Mouse (Mus musculus) Patski (cell line): ENCODE measurements around the gene P2ry13. TPM values are rescaled to one million over a fixed set of nuclear protein-coding genes. Genes with fewer than 3 reads are reported as not detected.

Experiments used
- ATAC-seq: fragments of 100-300 bp; one replicate; pipeline ENCODE4 v1.8.0; 2021
- CTCF ChIA-PET: fragments of 350-600 bp; sonication (Branson Sonifier 250); formaldehyde crosslinking; loops from one replicate; lab custom pipeline; 2022; ENCODE audit warnings: inconsistent platforms; lab: Charles Lee
- POLR2A ChIA-PET: fragments of 350-600 bp; sonication (Branson Sonifier 250); formaldehyde crosslinking; loops from one replicate; lab custom pipeline; 2022; ENCODE audit warnings: antibody characterized with exemption, inconsistent platforms; lab: Charles Lee
- DNase-seq: peaks from one replicate; pipeline ENCODE4 v3.0.0-alpha.2; 2011; ENCODE audit warnings: low read depth, low spot score
- H3K27me3 ChIP-seq: fragments of 371-371 bp; one replicate; pipeline ENCODE4 v1.5.1; 2021
- CTCF ChIP-seq: fragments of 100-300 bp; IDR thresholded peaks from one replicate; pipeline ENCODE4 v1.5.1; 2021
- in situ Hi-C: fragments of 300-500 bp; cut with MboI; formaldehyde crosslinking; loops from 3 replicates; pipeline ENCODE4 v1.11.1; 2018; ENCODE audit warnings: low pct_unique_long_range_greater_than_20kb, mixed read lengths
- polyA plus RNA-seq: library from polyadenylated mRNA; unstranded; gene quantifications from one replicate; pipeline ENCODE4 v1.2.3, GENCODE M21; 2021

P2ry13 gene
- polyA plus RNA-seq, 1 experiment from 2014 or later = not detected

DNA sequence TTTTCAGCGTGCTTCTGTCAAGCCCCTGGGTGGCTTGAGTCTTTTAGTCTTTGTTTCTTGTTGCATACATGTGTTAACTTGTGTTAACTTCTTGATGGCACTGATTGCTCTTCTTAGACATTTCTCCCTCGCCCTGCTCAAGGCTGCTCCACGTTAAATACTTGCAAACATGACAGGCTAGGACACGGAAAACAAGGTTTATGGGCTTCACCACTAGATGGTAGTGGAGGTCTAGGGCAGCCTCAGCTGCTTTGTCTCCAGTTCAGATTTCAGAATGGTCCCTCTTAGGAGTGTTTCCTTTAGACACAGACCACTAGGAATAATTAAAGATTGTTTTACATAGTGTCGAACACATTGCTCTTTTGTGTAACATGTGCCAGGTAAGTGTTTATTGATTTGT lies 35.4 kb downstream of the P2ry13 start:
- POLR2A ChIA-PET = no interaction called here
- TF ChIP-seq CTCF = peak; percentile 97
- CTCF ChIA-PET = interaction anchor here (0.7 to 3.6 kb wide), 7 partner anchors 16 to 54 kb away, joined by 3 to 10 read pairs (median 4); partner anchors contain the start of gene P2ry13
- ATAC-seq = peak; percentile 79
- in situ Hi-C loops = loop anchor here (25.0 kb wide), 1 partner anchor 687 kb away; the partner anchor contains the start of gene Gm8298
- DNase-seq = peak; percentile 44
- H3K27me3 ChIP-seq = no peaks in the 10 kb centered on the region

- no peak for DNase-seq
- TF ChIP-seq CTCF = no peak
- ChIA-PET POLR2A (no interaction called here), CTCF (interaction anchor here (0.7 to 3.6 kb wide), 6 partner anchors 17 to 79 kb away, joined by 3 to 10 read pairs (median 4); partner anchors contain the start of gene P2ry13)
- no peaks in the 10 kb centered on the region for H3K27me3 ChIP-seq
- in situ Hi-C loops = loop anchor here (5.0 to 25.0 kb wide), 3 partner anchors 52 to 688 kb away; partner anchors contain the start of gene Gm8298
- ATAC-seq = no peak
These were observed 36.1 kb downstream of the P2ry13 start for GRCm38 (mm10) chr3:59174426-59175154.

DNA sequence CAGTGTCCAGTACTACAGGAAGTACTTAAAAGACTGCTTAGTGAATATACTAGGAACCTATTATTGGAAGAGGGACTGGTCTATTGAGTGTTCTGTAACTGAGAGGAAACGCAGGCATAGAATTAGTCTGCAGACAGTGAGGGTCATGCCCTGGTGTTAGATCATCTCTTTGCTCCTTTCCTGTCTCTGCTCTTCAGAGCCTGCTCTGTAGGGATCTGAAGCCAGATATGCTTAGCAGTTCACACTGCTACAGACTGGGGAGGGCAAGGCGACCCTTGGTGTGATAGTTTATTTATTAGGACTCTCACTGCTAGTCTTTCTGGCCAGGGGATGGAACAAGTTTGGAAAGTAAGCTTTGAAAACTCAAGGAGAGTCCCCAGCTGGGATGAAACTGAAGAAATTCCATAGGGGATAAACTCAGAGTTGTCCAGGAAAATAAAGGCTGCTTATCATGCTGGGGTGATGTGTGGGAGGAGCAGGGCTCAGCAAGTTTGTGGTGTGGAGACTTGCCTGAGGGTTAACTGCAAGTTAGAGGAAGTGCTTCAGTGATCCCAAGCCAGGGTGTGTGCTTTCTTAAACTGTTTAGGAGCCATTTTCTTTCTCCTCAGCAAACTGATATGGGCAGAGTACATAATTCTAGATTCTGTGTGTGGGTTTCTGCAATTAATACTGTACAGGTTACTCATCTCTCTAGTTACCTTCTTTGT lies 40.6 kb downstream of the P2ry13 start:
- CTCF ChIA-PET = interaction anchor here (0.7 to 2.0 kb wide), 5 partner anchors 9 to 57 kb away, joined by 3 to 9 read pairs (median 3); no protein-coding TSS in a partner anchor
- no peaks in the 10 kb centered on the region for H3K27me3 ChIP-seq
- POLR2A ChIA-PET = interaction anchor here (0.6 kb wide), 1 partner anchor 1565 kb away, joined by 4 read pairs; no protein-coding TSS in a partner anchor
- peak; percentile 69 for ATAC-seq
- in situ Hi-C loops = loop anchor here (5.0 kb wide), 2 partner anchors 48 to 577 kb away; no protein-coding TSS in a partner anchor
- TF ChIP-seq CTCF = no peak
- no peak for DNase-seq

DNA sequence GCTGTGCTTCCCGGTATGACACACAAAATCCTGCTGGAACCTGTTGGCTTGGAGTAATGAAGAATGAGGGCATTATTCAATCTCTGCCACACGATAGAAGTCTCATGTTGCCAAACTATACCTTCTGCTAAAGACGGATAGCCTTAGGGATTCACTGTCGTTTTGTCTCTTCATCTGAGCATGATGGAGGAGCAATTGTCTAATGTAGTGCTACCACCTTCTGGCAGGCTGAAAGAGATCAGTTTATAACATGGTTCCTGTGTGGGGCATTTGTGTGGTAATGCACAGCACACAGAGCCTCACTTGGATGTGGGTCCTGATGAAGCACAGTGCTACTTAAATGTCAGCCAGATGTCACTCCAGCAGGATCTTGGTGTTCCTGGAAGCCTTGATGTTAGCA lies 41.5 kb downstream of the P2ry13 start:
- H3K27me3 ChIP-seq = no peaks in the 10 kb centered on the region
- in situ Hi-C loops = no loop called here
- DNase-seq (no peak), ATAC-seq (no peak)
- POLR2A ChIA-PET = no interaction called here
- peak; percentile 20 for TF ChIP-seq CTCF
- CTCF ChIA-PET = interaction anchor here (0.7 to 1.8 kb wide), 3 partner anchors 15 to 43 kb away, joined by 3 to 4 read pairs (median 3); no protein-coding TSS in a partner anchor

DNA sequence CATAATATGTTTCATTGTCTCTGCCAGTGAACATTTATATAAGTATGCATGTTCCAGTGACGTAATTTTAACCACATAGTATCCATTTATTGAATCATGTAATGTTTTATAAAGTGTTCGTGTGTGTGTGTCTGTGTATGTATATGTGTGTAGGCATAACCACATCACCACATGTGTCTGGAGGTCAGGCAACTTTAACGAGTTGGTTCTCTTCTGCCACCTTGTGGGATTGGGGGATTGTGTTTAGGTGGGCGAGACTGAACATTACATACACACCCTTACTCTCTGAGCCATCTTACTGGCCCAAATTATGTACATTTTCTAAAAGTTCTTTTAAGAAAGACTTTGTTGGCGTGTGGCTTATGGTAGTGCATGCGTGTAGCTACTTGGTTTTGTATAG lies 42.2 kb downstream of the P2ry13 start:
- CTCF ChIA-PET = interaction anchor here (0.9 to 1.8 kb wide), 2 partner anchors 39 to 43 kb away, joined by 3 to 4 read pairs; no protein-coding TSS in a partner anchor
- DNase-seq (no peak), ATAC-seq (no peak)
- POLR2A ChIA-PET = interaction anchor here (0.6 to 0.7 kb wide), 2 partner anchors 11 to 91 kb away, joined by 3 read pairs; no protein-coding TSS in a partner anchor
- no peaks in the 10 kb centered on the region for H3K27me3 ChIP-seq
- in situ Hi-C loops = no loop called here
- TF ChIP-seq CTCF = no peak

DNA sequence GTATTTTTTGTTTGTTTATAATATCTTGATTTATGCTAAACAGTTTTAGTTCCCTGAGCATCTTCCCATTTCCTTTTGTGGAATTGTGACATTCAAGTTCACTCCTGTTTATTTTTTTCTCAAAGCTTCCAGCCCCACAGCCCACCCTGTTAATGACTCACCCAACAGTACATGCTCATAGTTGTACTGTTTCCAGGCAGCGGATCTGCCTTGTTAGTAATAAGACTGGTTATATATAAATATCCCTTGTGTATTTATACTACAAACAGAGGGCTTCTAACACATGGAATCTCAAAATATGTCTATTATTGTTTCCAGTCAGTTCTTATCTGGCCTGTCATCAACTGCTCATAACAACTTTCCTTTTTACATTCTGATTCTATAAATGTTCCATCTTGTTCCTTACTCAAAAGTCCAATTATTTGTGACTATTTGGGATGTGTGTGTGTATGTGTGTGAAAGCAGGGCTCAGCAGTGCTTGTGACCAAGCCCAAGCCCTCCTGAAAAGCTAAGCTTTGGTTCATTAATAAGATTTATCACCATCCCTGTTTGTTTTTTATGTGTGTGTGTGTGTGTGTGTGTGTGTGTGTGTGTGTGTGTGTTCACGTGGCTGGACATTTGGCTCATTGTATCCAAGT lies 43.1 kb downstream of the P2ry13 start:
- CTCF ChIA-PET = interaction anchor here (0.8 to 1.8 kb wide), 2 partner anchors 42 to 47 kb away, joined by 3 to 4 read pairs; no protein-coding TSS in a partner anchor
- no peak for DNase-seq
- no peak for ATAC-seq
- POLR2A ChIA-PET = interaction anchor here (0.6 kb wide), 1 partner anchor 90 kb away, joined by 3 read pairs; no protein-coding TSS in a partner anchor
- no peak for TF ChIP-seq CTCF
- no peaks in the 10 kb centered on the region for H3K27me3 ChIP-seq
- in situ Hi-C loops = no loop called here

DNA sequence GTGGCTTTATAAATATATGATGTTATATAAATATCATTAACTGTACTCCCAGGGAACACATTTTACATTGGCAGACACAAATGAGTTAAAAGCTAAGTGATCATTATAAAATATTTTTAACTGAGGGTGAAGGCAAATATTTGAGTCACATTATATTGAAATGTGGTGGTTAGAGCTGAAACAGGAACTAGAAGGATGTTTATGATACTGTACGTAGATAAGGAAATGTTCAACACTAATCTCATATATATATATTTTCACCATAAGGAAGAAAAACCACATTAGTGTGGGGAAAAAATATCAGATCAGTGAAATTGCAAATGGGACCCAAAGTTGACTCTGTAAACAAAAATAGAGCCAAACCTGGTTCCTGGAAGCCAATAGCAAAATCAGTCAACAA lies 50.2 kb downstream of the P2ry13 start:
- DNase-seq (no peak), ATAC-seq (no peak)
- H3K27me3 ChIP-seq = no peaks in the 10 kb centered on the region
- ChIA-PET POLR2A (interaction anchor here (0.7 to 0.8 kb wide), 2 partner anchors 11 to 12 kb away, joined by 3 to 4 read pairs; no protein-coding TSS in a partner anchor), CTCF (interaction anchor here (0.8 to 1.3 kb wide), 4 partner anchors 10 to 40 kb away, joined by 3 to 5 read pairs (median 4); no protein-coding TSS in a partner anchor)
- in situ Hi-C loops = no loop called here
- TF ChIP-seq CTCF = no peak

Other genes starting within 250 kb of the P2ry13 start
- 7.6 TPM for gene Med12l, start 205.1 kb downstream of the P2ry13 start, polyA plus RNA-seq
- gene Gpr171, start 109.1 kb downstream of the P2ry13 start, polyA plus RNA-seq = not detected
- gene P2ry14, start 57.3 kb downstream of the P2ry13 start, polyA plus RNA-seq = 0.33 TPM
- gene Gpr87, start 15.8 kb downstream of the P2ry13 start, polyA plus RNA-seq = not detected
- gene P2ry12, start 52.0 kb upstream of the P2ry13 start, polyA plus RNA-seq = not detected
- 2.6 TPM for gene Igsf10, start 133.5 kb upstream of the P2ry13 start, polyA plus RNA-seq